Mouse (Mus musculus): Measurements from ENCODE around the gene Slc4a11.

GRCm38 (mm10) chr2:130655660-130656339, 41.5 kb downstream of the Slc4a11 start:
- TF ChIP-seq CTCF (IDR thresholded peaks at IDR 0.05; ENCODE audit: borderline replicate concordance, insufficient read depth, low read length) (no peak), POLR2A (IDR thresholded peaks at IDR 0.05; ENCODE audit: low read depth, low read length) (no peak)

All from embryonic fibroblast, embryonic 13.5 days (primary cell).